Mouse (Mus musculus): ENCODE data around the gene Brd4.

Brd4 gene

DNA sequence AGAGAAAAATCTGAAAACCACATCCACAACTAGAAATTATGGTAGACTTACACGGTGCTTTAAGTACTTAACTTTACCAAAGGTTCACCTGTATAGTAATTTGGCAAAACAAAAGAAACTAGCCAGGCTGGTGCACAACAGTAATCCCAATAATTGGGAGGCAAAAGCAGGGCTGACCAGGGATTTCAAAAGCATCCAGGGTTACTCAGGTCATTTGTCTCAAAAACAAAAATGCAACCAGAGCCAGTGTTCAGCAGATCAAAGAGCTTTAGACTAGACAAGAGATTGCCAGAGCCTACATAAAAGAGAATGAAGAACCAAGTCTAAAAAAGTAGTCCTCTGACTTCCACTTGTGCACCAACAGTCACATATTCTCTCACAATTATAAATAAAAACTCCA, 7.3 kb downstream of the Brd4 start:
- no peak for DNase-seq

DNA sequence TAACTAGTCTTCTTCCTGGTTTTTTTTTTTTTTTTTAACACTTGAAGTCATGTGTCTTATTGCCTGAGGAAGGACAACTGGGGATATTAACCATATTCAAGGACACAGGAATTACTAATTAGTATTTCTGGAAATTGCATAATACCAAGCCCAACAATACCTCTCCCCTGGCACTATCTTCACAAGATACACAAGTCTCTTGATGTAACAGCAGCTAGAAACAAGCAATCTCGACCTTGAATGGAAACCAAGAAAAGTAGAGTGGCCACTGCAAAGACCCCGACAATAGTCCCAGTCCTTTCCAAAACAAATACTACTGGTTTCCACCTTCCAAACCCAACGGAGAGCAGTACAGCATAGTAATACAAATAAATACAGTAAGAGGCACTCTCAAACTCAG, 9.0 kb downstream of the Brd4 start:
- DNase-seq: no peak

DNA sequence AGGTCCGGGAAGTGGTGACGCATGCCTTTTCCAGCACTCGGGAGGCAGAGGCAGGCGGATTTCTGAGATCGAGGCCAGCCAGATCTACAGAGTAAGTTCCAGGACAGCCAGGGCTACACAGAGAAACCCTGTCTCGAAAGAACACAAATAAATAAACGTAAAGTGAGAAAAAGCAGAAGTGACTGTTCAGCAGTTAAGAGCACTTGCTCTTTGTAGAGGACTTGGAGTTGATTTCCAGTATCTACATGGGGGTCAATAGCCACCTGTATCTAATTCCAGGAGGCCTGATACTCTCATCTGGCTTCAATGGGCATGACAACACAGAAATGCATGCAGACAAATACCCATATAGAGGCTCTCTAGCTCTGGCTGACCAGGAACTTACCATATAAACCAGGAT, 15.4 kb downstream of the Brd4 start:
- DNase-seq: no peak

DNA sequence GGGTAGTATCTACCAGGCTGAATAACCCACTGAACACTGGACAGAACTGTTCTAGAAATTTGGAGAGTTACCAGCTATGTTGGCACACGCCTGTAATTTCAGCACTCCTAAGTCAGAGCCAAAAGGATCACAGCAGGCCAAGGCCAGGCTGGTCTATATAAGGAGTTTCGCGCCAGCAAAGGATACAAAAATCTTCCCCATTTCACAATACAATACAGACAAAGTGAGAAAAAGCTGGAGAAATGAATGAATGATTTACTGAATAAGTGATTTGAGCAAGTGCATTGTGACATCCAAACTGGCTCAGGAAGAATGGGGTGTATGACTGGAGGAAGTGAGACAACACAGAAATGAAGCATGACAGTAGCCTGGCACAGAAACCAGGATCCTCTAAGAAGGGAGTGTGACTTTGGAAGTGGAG, 16.0 kb downstream of the Brd4 start:
- no peak for DNase-seq

DNA sequence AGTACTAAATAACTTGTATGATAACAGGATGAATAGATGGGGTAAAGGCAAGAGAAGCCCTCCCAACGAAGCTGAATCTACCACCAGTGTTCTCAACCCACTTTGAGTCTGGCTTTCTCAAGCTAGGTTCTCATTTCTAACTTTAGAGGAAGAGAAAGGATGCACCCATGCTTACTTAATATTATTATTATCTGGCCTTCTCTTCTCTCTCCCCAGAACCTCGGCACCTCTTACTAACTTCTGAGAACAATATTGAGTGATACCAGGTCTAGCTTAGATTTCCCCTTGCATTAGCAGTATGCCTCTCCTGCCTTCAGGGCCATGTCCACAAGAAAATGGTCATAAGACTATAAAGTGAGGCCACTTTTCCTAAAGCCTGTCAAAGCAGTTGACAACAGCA, 16.4 kb downstream of the Brd4 start:
- no peak for DNase-seq

DNA sequence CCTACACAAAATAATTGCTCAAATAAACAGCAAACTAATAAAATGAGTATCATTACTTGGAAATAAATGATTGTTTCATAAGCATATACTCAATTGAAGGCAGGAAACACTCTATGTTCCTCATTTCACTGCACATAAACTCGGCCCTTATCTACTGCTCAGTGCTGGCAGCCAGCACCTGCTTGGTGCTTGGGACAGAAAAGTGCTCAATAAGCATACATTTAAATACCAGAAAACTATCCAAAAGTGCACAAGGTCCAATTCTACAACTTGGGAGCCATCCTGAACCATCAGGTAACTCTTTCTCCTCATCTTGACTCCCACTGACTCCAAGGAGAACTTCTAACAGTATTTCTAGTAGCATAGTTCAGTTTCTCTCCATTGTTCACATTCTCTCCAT, 16.9 kb downstream of the Brd4 start:
- no peak for DNase-seq

DNA sequence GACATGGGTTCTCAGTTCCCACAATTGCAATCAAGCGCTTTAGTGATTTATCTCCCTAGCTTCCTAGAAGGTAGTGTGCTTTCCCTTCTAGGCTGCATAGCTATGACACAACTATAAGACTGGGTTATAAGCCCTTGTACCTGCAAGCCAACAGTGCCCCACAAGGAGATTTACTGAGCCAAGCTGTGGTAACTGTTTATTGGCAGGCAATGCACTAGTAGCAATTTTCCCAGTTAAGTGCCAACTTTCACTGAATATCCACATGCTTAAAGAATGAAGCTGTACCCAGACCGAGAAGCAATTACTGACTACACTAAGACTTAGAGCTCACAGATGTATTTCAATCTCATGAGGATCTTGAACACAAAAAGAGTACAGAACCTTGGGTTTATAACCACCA, 20.9 kb downstream of the Brd4 start:
- DNase-seq: no peak

GRCm38 (mm10) chr17:32262831-32263559, 21.5 kb downstream of the Brd4 start:
- no peak for DNase-seq

- DNase-seq: no peak
Measured at GRCm38 (mm10) chr17:32258869-32259268, 25.7 kb downstream of the Brd4 start.

GRCm38 (mm10) chr17:32257944-32258343, 26.6 kb downstream of the Brd4 start:
- no peak for DNase-seq

DNA sequence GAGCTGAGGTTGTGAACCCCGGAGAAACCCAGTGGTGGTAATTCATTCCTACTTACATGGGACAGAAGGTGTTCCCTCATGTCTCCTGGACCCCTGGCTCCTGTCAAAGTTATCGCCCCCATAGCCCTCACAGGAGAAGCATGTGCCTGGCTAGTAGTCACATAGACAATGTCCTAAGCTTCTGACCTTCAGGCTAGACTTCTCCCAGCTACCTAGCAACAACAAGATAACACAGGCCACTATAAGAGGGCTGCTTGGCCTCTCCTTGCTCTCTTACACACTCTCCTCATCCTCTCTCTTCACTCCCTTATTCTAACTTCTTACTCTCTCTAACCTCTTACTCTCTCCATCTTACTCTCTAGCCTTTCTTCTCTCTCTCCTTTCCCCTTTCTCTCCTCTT, 27.1 kb downstream of the Brd4 start:
- no peak for DNase-seq

GRCm38 (mm10) chr17:32256896-32257295, 27.6 kb downstream of the Brd4 start:
- DNase-seq: no peak

- DNase-seq: no peak
Measured at GRCm38 (mm10) chr17:32253261-32253660, 31.3 kb downstream of the Brd4 start.

DNA sequence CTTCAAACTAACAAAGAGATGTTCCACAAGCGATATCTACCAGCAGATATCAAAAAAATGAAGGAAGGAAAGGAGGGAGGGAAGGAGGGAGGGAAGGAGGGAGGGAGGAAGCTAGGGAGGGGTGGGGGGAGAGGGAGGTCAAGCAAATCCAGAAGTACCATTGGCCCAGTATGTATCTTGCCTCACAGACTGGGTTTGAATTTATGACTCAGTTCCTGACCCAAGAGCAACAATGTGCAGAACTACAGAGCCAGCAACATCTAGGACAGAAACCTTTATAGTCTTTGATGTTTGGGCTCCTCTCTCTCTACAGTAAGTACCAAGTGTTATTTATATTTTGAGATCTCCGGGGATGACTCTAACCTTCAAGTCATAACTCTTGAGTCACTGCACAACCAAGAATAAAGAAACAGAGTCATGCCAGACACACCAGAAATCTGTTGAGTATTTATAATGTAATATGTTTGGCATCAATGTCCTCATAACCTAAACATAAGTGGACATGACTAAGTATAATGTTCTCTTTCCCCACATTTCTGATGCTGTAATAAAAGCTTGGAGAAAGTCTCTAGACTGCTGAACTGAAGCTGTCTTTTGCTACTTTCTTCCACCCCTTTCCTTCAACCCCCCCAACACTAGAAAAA, 32.6 kb downstream of the Brd4 start:
- no peak for DNase-seq

DNA sequence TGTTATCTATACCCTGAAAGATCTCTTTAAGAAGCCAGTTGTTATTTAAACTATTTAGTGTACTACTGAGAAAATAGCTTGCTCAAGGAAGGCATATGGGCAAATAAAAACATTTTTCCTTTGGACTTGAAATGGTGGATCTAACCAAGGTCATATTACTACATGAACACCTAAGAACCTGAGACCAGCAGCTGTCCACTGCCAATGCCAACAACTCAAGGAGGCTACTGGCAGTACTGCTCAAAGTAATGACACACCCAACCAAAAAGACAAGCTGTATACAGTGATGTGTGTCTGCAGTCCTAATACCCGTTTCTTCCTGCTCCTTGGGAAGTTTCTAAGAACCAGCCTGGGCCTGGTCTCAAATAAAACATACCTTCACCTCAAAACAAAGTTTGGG, 34.5 kb downstream of the Brd4 start:
- no peak for DNase-seq

DNA sequence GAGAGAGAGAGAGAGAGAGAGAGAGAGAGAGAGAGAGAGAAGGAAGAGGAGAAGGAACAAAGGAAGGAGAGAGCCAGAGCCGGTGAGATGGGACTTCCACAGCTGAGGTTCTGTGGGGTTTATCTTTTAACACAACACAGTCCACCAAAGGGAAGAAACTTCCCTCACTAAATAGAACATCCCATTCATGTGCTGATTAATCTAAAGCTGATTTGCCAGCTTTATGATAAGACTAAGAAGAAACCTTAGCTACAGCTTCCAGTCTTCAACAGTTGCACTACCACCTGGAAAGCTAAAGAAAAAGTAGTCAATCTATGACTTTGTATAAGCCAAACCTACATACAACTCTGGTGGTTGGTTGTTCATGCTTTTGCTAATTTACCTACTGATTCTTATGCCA, 36.3 kb downstream of the Brd4 start:
- no peak for DNase-seq

- DNase-seq: no peak
Measured at GRCm38 (mm10) chr17:32247616-32248015, 36.9 kb downstream of the Brd4 start.

- DNase-seq: no peak
Measured at GRCm38 (mm10) chr17:32246117-32246516, 38.4 kb downstream of the Brd4 start.

DNA sequence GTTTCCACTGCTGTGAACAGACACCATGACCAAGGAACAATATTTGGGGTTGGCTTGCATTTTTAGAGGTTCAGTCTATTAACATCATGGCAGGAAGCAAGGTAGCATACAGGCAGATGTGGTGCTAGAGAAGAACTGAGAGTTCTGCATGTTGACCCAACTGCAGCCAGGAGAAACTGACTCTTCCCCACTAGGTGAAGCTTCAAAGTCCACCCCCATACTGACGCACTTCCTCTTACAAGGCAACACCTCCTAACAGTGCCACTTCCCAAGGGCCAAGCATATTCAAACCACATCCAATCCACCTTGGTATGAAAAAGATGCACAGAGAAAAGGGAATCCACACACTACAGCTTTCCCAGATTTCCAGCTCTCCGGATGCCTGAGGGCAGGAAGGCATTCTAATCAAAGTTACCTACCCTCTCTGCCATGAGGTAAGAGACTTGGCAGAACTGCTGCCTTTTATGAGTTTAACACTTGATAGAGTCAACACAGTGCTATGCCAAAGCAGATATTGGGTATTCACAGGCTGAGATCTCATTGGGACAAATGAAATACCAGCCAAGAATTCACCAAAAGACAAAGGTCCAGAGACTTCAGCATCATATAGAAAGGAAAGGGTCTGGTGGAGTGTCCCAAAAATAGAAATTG, 43.5 kb downstream of the Brd4 start:
- DNase-seq: no peak

GRCm38 (mm10) chr17:32238589-32238988, 45.9 kb downstream of the Brd4 start:
- DNase-seq: no peak

- no peak for DNase-seq
Measured at GRCm38 (mm10) chr17:32235534-32236191, 48.9 kb downstream of the Brd4 start.

- no peak for DNase-seq
Measured at GRCm38 (mm10) chr17:32233174-32233573, 51.3 kb downstream of the Brd4 start.

GRCm38 (mm10) chr17:32229256-32229655, 55.3 kb downstream of the Brd4 start:
- no peak for DNase-seq

DNA sequence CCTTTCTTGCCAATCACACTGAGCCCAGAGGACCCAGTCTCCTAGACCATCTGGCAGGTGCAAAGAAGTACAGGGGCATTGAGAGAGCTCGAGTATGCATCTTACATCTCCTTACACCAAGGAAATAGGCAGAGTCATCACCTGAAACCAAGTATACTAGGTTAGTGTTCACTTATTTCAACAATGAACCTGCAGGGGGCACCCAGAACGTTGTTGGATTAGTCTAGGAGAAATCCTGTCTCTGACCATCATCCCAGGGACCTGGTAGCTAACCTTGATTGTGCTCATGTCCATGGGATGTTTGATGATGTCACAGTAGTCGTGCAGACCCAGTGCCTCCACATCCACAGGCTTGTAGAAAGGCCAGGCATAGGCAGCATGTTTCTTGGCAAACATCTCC, 63.6 kb downstream of the Brd4 start:
- DNase-seq: no peak
